Mouse (Mus musculus) macrophage (primary cell): ENCODE data around the gene Fbxl5. TPM values are rescaled to one million over a fixed set of nuclear protein-coding genes. Genes with fewer than 3 reads are reported as not detected.
A peak's percentile ranks its signal among the peaks of the same experiment; 100 is the strongest.

Experiments used
- H3K27ac ChIP-seq: fragments of 350-480 bp; formaldehyde crosslinking; 2 replicates; pipeline ENCODE4 v1.9.0; 2021
- H3K36me3 ChIP-seq: fragments of 350-480 bp; formaldehyde crosslinking; 2 replicates; pipeline ENCODE4 v1.9.0; 2021; ENCODE audit errors: inconsistent target
- H3K4me3 ChIP-seq: fragments of 350-480 bp; formaldehyde crosslinking; 2 replicates; pipeline ENCODE4 v1.9.0; 2021; ENCODE audit errors: inconsistent target
- H3K79me2 ChIP-seq: fragments of 350-480 bp; formaldehyde crosslinking; 2 replicates; pipeline ENCODE4 v1.9.0; 2021; ENCODE audit errors: inconsistent target
- WGBS: methylation state at CpG from one replicate; pipeline ENCODE4 v1.1.7; 2026; ENCODE audit warnings: inconsistent platforms; ENCODE audit not compliant: missing documents; 5-methylcytosine and 5-hydroxymethylcytosine counted together
- polyA plus RNA-seq: library from polyadenylated mRNA; stranded (reverse); fragments of 250-400 nt; gene quantifications from 3 replicates; pipeline ENCODE4 v1.2.4, GENCODE M21; 2018; ENCODE audit warnings: inconsistent platforms

Fbxl5 gene
- polyA plus RNA-seq, 1 experiment from 2014 or later, result 19.0 TPM

- 5% methylated on average over 81 of the region's 82 CpGs for WGBS
- Histone ChIP-seq H3K79me2 (peaks cover 42% of the 10 kb centered on the region), H3K36me3 (no peaks in the 10 kb centered on the region), H3K27ac (peak overlapping the region; percentile 48), H3K4me3 (peak overlapping the region; percentile 7; the same call in 1 of the 2 replicates)
Measured at GRCm38 (mm10) chr5:43781977-43782930, 39.2 kb downstream of the Fbxl5 start.

GRCm38 (mm10) chr5:43781423-43781976 lies 39.9 kb downstream of the Fbxl5 start:
- peaks cover 50% of the 10 kb centered on the region for H3K79me2 ChIP-seq
- H3K27ac ChIP-seq, result no peak overlapping the region
- WGBS, result under 1% methylated on average over 56 of the region's 61 CpGs
- H3K36me3 ChIP-seq, result no peaks in the 10 kb centered on the region
- H3K4me3 ChIP-seq, result peak overlapping the region; percentile 76

GRCm38 (mm10) chr5:43778583-43778982 lies 42.9 kb downstream of the Fbxl5 start:
- Histone ChIP-seq H3K27ac (no peak overlapping the region), H3K36me3 (no peaks in the 10 kb centered on the region), H3K79me2 (peaks cover 79% of the 10 kb centered on the region), H3K4me3 (no peak overlapping the region)
- 94% methylated on average over 3 of the region's 3 CpGs for WGBS

- Histone ChIP-seq H3K36me3 (no peaks in the 10 kb centered on the region), H3K27ac (no peak overlapping the region), H3K4me3 (no peak overlapping the region), H3K79me2 (peaks cover 95% of the 10 kb centered on the region)
- 56% methylated on average over 1 of the region's 1 CpGs for WGBS
Measured at GRCm38 (mm10) chr5:43776993-43777392, 44.4 kb downstream of the Fbxl5 start.

GRCm38 (mm10) chr5:43776407-43776806 lies 45.0 kb downstream of the Fbxl5 start:
- no peaks in the 10 kb centered on the region for H3K36me3 ChIP-seq
- no peak overlapping the region for H3K4me3 ChIP-seq

GRCm38 (mm10) chr5:43771555-43771954 lies 49.9 kb downstream of the Fbxl5 start:
- H3K36me3 ChIP-seq, result peaks cover 23% of the 10 kb centered on the region

More at GRCm38 (mm10) chr5:43776407-43776806, 45.0 kb downstream of the Fbxl5 start:
- Histone ChIP-seq H3K79me2 (peaks cover 100% of the 10 kb centered on the region), H3K27ac (no peak overlapping the region)

GRCm38 (mm10) chr5:43770618-43771354 lies 50.7 kb downstream of the Fbxl5 start:
- Histone ChIP-seq H3K36me3 (peaks cover 27% of the 10 kb centered on the region), H3K4me3 (no peak overlapping the region), H3K27ac (peak overlapping the region; percentile 70), H3K79me2 (peaks cover 69% of the 10 kb centered on the region)
- WGBS, result 32% methylated on average over 3 of the region's 3 CpGs

More at GRCm38 (mm10) chr5:43771555-43771954, 49.9 kb downstream of the Fbxl5 start:
- Histone ChIP-seq H3K27ac (peak overlapping the region; percentile 70), H3K79me2 (peaks cover 76% of the 10 kb centered on the region), H3K4me3 (no peak overlapping the region)
- 45% methylated on average over 3 of the region's 3 CpGs for WGBS

GRCm38 (mm10) chr5:43749092-43749491 lies 72.3 kb downstream of the Fbxl5 start:
- WGBS, result 90% methylated on average over 3 of the region's 3 CpGs
- Histone ChIP-seq H3K4me3 (no peak overlapping the region), H3K36me3 (peaks cover 15% of the 10 kb centered on the region), H3K27ac (no peak overlapping the region), H3K79me2 (peaks cover 28% of the 10 kb centered on the region; the same call in 1 of the 2 replicates)

- 94% methylated on average over 4 of the region's 4 CpGs for WGBS
- H3K27ac ChIP-seq, result no peak overlapping the region
- peaks cover 11% of the 10 kb centered on the region for H3K36me3 ChIP-seq
Measured at GRCm38 (mm10) chr5:43748039-43748438, 73.4 kb downstream of the Fbxl5 start.

GRCm38 (mm10) chr5:43745156-43745555 lies 76.3 kb downstream of the Fbxl5 start:
- Histone ChIP-seq H3K36me3 (peaks cover 11% of the 10 kb centered on the region), H3K79me2 (no peaks in the 10 kb centered on the region), H3K27ac (no peak overlapping the region), H3K4me3 (no peak overlapping the region)
- 93% methylated on average over 5 of the region's 5 CpGs for WGBS

More at GRCm38 (mm10) chr5:43748039-43748438, 73.4 kb downstream of the Fbxl5 start:
- Histone ChIP-seq H3K4me3 (no peak overlapping the region), H3K79me2 (peaks cover 17% of the 10 kb centered on the region; the same call in 1 of the 2 replicates)

GRCm38 (mm10) chr5:43744187-43744586 lies 77.3 kb downstream of the Fbxl5 start:
- Histone ChIP-seq H3K79me2 (no peaks in the 10 kb centered on the region), H3K36me3 (peaks cover 11% of the 10 kb centered on the region), H3K4me3 (no peak overlapping the region), H3K27ac (no peak overlapping the region)
- 100% methylated on average over 1 of the region's 1 CpGs for WGBS

GRCm38 (mm10) chr5:43732381-43732780 lies 89.1 kb downstream of the Fbxl5 start:
- 94% methylated on average over 8 of the region's 8 CpGs for WGBS
- Histone ChIP-seq H3K27ac (no peak overlapping the region), H3K36me3 (no peaks in the 10 kb centered on the region), H3K4me3 (no peak overlapping the region), H3K79me2 (no peaks in the 10 kb centered on the region)

GRCm38 (mm10) chr5:43728375-43729165 lies 92.9 kb downstream of the Fbxl5 start:
- no peaks in the 10 kb centered on the region for H3K79me2 ChIP-seq

GRCm38 (mm10) chr5:43723830-43724229 lies 97.6 kb downstream of the Fbxl5 start:
- H3K79me2 ChIP-seq, result no peaks in the 10 kb centered on the region
- H3K36me3 ChIP-seq, result no peaks in the 10 kb centered on the region
- no peak overlapping the region for H3K4me3 ChIP-seq
- 91% methylated on average over 7 of the region's 7 CpGs for WGBS
- no peak overlapping the region for H3K27ac ChIP-seq

More at GRCm38 (mm10) chr5:43728375-43729165, 92.9 kb downstream of the Fbxl5 start:
- Histone ChIP-seq H3K4me3 (no peak overlapping the region), H3K36me3 (no peaks in the 10 kb centered on the region), H3K27ac (no peak overlapping the region)
- WGBS, result 90% methylated on average over 10 of the region's 11 CpGs
